Mouse (Mus musculus) embryo, embryonic 10 days (tissue): ENCODE measurements around the gene Phf14.

Experiments used
- DNase-seq: peaks from one replicate; pipeline ENCODE4 v3.0.0-alpha.2; 2015; ENCODE audit warnings: low spot score

Gene Phf14

GRCm38 (mm10) chr6:12021480-12021879 is 113.9 kb downstream of the Phf14 start:
- DNase-seq: no peak

- no peak for DNase-seq
These were observed 115.8 kb downstream of the Phf14 start for GRCm38 (mm10) chr6:12023395-12023794.

DNA sequence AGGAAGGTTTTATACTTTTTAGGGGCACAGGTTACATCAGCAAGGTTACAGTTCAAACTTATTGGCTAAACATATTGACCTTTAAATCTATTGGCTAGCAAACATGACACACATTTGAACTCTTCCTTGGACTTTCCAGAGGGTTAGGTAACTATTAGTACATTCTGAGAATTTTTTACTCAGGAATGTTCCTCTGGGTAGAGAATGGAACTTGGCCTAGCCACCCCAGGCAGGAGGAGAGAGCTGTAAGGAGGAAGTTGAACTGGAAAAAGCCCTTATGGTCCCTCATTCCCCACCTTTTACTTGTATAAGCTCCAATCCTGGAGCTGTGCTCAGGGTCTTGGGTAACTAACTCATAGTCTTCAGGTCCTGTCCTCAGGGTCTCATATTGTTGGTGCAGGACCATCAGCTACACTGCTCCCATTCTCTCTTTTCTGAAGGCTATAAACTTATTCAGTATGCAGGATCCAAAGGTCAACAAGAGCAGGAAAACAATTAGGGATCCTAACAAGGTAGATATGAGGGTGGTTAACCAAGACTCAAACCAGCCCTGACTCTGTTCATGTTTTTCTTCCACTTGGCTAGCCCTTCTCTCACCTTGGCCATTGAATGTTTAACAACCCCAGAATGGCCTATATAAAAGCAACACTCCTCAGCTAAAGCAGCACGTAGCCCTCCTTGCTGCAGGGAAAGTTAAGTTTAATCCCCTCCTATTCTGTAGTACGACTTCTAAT is 119.4 kb downstream of the Phf14 start:
- DNase-seq: no peak

DNA sequence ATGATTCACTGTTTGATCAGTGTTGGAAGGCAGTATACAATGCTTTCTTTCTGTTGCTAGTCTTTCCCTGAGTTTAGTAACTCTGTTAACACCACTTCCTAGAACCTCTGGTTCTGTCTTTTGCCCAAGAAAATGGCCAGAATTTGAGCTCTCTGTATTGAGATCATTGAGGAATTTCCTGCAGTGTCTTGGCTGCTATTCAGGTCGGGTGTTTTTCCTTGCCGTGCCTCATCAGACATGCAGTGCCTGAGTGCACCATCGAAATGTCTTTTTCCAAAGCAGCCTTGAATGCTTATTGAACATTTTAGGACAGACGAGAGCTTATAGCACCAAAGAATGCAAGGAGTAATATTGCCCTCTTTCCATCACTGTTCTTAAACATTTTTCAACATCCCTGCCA is 127.0 kb downstream of the Phf14 start:
- no peak for DNase-seq

DNA sequence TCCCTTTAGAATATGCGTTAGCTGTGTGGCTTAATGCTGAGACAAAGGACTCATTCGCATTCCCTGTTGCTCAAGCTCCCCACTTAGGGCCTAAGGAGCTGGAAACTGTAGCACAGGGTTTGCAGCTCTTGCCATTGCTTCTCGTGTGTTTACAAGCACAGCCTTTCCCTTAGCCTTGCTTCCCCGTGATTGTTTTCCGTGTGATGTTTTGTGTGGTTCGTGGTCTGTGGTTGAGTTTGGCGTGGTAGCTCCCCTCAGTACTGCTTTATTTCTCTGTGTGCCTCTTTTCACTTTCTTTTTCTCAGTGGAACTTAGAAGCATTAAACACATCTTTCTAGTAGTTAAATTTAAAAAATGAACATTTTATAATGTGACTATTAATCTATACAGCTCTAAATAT is 130.7 kb downstream of the Phf14 start:
- DNase-seq: no peak

GRCm38 (mm10) chr6:12052884-12053283 is 145.3 kb downstream of the Phf14 start:
- DNase-seq: no peak

GRCm38 (mm10) chr6:12054149-12054548 is 146.5 kb downstream of the Phf14 start:
- no peak for DNase-seq

GRCm38 (mm10) chr6:12058717-12059116 is 151.1 kb downstream of the Phf14 start:
- no peak for DNase-seq

- no peak for DNase-seq
These were observed 152.4 kb downstream of the Phf14 start for GRCm38 (mm10) chr6:12059971-12060370.

DNA sequence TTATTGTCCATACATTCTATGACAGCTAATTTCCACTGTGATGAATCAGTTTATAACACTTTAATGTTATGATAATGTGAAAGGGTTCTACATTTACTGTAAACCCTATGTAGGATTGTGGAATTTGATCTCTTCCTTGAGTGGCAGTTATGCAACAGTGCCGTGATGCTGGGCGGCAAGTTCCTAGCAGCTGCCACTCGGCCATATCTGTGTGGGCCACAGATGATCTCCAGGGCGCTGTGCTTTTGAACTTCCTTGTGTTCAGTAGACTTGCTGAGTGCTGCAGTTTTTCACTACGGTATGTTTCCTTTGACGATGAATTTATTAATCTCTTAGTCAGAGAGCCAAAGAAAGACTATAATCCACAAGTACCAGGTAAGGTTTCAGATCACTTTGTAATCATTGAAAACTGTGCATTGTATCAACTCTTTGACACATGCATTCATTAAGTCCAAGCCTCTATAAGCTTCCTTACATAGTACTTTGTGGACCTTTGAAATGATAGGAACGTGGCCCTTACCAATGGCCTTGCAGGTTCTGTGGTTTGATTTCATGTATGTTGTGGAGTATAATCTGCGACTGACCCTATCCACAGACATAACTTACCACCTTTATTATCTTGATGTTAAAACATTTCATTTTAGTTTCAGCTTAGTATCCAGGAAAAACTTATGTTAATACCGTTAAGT is 153.0 kb downstream of the Phf14 start:
- no peak for DNase-seq

DNA sequence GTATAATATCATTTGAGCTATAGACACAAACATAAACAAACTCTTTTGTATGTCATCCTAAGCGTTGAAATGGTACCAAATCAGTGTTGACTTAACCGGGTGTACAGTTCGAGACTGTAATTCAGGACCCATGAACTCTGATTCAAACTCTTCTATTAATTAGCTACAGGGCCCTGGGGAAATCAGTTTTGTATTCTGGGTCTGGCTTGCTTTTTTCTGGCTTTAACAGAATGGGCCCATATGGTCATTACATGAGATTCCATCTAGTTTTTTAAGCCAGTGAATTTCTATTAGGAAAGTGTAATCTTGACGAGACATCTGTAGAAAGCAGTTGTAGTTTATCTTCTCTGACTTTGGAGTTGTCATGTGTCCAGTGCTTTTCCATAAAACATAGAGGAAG is 160.3 kb downstream of the Phf14 start:
- DNase-seq: no peak

DNA sequence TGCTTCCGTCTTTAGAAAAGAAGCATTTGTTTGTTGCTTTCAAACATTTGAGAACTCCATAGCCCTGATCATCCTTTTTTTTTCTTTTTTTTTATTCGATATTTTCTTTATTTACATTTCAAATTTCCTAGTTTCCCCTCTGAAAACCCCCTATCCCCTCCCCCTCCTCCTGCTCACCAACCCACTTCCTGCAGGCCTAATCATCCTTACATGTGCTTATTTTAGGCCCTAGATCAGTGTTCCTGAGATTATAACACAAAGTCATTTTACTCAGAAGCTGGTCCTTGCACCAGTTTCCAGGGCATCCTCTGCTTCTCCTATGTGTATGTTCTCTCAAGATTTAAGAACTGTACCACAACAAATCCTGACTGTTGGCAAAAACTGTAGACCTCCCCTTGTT is 161.7 kb downstream of the Phf14 start:
- no peak for DNase-seq

DNA sequence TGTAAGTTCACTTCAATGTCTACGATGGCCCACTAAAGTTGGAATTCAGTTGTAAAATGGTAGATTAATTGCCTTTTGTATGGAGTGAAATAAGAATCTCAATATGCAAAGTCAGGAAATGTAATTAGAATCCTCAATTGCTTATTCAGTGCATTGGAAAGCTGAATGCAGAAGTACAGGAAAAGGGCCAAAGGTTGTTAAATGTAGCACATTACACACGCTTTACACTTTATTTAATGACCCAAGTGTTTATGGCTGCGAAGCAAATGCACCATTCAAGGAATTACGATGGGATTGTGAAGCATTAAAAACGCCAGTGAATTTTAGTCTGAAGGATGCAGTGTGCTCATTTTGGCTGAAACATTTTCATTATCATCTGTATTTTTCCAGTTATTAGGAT is 167.0 kb downstream of the Phf14 start:
- no peak for DNase-seq

DNA sequence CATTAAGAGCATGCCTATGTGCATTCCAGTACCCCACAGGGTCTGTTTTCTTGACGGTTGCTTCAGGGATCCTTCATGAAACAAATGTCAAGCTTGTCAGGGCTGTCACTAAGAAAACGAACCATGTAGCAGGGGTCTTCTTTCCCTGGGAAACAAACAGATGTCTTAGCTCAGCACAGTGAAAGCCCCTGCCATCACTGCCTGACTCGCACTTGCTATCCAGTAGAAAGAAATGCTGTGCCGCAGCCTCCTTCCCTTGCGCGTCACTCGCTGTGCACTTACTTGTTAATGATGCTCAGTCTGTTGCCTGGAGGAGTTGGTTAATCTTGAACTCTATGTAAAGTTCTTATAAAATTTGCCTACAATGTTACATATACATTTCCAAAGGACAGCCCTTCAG is 169.7 kb downstream of the Phf14 start:
- no peak for DNase-seq

GRCm38 (mm10) chr6:12077880-12078618 is 170.4 kb downstream of the Phf14 start:
- no peak for DNase-seq

GRCm38 (mm10) chr6:12079260-12079659 is 171.7 kb downstream of the Phf14 start:
- DNase-seq: no peak

GRCm38 (mm10) chr6:12080423-12080822 is 172.8 kb downstream of the Phf14 start:
- no peak for DNase-seq

DNA sequence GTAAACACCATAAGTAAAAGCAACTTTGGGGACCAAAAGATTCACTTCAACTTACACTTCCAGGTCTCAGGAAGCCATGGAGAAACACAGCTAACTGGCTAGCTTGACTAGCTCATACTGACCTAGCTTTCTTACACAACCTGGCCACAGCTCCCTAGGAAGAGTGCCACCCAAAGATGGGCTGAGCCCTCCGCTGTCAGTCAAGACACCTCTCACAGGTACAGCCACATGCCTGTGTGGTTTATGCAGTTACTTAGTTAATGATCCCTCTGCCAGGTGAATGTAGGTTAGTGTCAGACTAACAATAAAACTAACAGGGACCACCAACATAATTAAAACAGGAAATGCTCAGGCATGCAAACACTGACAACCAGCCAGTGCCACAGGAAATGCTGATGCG is 174.1 kb downstream of the Phf14 start:
- DNase-seq: no peak

GRCm38 (mm10) chr6:12082125-12082524 is 174.5 kb downstream of the Phf14 start:
- DNase-seq: no peak

GRCm38 (mm10) chr6:12082531-12083216 is 175.1 kb downstream of the Phf14 start:
- no peak for DNase-seq

GRCm38 (mm10) chr6:12084721-12085120 is 177.1 kb downstream of the Phf14 start:
- no peak for DNase-seq

- DNase-seq: no peak
These were observed 181.9 kb downstream of the Phf14 start for GRCm38 (mm10) chr6:12089439-12089992.
